Mouse (Mus musculus) urinary bladder, postnatal 36 days (tissue): Measurements from ENCODE around the gene Crtc3.

Source experiments
- DNase-seq, 2 experiments: peaks; one replicate each; pipeline ENCODE4 v3.0.0; 2022; ENCODE audit warnings: low spot score in 2 of 2, mixed read lengths in 1 of 2

Crtc3 gene

DNA sequence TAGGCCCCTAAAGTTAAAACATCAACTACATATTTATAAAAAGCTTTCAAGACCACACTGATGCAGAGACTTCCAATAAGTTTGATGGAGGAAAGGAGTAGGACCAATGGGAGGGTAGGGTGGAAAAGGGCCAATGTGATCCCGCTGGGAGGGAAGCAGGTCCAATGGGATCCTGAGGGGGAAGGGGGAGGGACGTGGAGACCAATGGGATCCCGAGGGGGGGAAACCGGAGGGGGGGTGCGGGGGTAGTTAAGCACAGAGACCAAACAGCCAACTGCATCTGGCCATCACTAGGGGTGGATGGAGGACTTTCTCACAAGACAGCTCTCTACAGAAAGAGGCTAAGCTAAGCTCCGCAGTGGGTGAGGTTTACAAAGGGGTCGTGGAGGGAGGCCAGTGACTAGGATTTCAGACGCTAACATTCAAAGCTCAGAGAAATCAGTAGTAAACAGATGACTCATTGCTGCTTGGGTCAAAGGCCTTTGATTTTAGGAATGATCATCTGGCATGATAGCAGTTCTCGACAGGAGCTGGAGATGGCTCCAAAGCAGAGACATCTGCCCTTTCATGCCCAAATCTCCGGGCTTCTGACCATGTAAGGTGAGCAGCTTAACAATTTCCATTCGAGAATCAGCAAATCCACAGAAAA, 83.6 kb downstream of the Crtc3 start:
- DNase-seq: no peak

DNA sequence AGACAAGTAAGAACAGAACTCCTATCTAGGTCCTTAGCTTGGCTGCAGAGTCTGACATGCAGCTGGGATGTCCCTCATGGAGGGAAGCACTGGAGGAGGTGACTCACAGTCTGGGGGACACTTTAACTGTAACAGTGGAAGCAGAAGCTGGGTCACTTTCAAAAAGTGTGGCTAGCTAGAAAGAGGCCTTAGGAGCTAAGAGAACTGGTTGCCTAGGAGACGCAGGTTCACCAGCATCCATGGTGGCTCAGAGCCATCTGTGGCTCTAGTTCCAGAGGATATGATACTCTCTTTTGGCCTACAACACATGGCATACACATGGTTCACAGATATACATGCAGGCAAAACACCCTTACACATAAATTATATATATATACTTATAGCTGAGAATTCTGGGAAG, 86.1 kb downstream of the Crtc3 start:
- DNase-seq: no peak

DNA sequence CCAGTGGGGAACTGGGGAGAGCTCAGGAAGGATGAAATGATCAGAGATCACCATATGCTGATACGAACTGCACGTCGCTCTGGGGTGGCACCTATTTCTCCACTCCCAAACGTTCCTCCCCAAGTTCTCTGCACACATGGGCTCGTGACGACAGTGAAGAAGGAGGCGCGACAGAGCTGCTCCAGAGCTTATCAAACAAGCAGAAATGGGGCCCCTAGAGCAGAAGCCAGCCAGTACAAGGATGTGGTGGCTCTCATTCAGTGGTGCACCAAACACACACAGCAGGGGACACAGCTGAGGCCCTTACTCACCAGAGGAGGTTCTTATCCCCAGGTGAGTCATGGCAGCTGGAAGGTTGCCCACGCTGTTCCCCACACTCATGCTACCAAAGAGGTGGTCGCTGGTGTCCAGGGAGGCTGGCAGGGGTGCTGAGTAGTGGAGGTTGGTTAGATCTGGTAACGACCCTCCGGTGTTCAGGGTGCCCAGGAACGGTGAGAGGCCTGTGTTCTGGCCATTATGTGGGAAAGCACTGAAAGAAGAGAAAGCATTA, 90.2 kb downstream of the Crtc3 start:
- no peak for DNase-seq

DNA sequence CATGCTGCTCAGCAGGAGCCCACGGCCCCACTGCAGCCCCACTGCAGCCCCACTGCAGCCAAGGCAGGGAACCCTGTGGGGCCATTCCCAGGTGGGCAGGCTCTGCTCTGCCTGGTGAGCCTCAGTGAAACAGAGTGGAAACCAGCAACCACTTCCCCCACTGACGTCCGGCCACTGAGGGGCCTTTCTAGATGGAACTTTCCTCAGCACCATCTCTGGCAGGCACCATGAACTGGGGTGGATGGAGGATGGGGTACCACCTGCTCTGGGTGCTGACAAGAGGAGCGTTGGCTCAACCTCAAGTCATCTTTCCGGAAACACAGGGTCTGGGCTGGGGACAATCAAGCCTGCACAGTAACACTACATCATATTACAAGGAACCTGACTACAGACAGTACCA, 90.8 kb downstream of the Crtc3 start:
- no peak for DNase-seq

DNA sequence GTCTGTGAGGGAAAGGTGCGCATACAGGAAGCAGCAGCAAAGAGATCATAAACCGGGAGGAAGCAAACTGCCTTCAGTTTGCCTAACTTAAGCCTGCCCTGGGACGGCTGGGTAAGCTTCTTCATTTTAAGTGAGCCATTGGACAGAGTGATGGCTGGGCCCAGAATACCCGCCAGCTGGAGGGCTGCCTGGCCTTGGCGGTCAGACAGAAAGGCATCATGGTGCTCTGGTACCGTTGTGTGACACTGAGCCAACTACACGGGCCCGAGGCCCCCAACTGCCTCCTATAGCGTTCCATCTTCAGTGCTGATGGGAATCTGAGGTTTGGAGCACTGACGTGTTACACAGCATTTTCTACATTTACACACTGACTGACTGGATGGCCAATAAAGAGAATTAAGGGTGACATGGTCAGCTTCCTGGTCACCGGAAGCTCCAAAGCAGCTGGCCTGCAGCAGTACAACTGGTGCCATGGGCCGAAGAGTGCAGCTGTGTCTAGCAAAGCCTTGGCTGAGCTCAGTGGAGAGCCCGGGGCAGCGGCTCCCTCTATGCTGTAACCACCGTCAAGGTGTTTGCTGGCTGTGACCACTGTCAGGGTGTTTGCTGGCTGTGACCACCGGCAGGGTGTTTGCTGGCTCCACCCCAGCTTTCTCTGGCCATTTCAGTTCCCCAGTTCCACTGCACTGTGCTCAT, 99.5 kb downstream of the Crtc3 start:
- no peak for DNase-seq

DNA sequence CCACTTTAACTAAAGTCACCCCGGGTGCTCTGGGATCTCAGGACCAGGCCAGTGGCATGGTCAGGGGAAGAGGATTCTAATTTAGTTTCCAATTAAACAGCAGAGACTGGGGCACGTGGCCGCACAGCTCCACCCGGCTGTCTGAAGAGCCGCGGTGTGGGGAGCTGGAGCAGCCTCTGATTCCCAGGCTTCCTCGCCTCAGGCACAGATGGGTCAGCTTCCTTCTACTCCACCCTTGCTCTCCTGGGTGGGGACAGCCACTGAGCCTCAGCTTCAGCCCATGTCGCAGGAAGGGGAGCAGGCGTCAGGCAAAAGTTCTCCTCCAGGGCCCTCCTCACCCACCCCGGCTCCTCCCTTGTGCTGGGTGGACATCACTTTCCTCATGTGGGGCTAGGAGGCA, 101.0 kb downstream of the Crtc3 start:
- no peak for DNase-seq

DNA sequence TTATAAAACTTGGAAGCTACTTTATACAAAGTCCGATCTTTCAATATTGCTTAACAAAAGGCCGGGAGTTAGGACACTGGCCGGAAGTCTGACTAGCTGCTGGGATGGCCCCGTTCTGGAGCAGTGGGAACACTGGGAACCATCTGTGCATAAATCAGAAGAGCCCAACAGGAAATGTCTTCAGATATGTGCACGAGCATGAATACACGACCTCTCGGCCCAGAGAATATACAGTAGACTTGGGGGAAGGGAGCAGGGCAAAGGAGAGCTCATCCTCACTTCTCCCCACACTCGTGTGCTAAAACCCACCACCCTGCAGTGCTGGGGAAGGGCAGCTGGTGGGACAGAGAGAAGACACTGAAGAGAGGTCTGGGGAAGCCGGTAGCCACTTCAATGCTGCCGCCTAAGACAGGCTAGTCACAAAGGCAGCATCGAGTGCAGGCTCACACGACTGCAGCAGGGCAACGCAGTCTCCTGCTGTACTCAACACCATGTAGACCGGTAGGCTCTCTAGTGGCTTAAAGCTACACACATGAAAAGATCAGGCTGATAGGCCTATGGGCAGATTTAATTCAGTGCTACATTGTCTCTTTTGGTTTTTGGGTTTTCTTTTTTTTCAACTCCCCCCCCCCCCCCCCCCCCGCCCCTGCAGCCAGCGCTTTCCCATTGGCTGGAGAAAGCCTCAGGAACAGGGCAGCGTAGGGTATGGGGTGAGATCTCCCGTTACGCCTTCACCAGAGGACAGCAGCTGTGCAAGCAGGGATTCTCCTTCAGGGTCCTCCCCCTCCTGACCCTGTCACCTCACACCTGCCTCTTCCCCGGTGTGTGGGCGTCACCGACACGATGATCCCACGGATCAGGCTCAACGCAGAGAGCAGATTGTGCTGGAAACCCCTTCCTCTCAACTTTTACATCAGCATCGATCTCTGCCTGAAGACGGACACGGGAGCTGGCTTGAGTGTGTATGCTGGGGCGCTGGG, 101.7 kb downstream of the Crtc3 start:
- no peak for DNase-seq

DNA sequence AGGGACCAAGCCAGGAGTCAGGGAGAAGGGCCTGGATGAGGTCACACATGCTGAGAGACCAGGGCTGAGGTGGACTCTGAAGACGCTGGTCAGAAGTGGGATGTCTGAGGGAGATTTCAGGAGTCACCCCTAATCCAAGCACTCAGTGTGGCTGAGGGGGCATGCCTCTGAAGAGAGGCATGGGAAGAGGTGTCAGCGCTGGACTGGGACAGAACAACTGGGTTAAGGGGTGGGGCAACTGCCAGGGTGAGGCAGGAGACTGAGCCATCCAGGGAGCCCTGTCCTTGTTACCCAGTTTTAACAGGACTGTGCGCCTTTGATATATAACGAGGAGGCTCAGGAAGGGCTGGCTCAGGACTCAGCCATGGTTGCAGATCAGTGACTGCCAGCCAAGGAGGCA, 102.5 kb downstream of the Crtc3 start:
- no peak for DNase-seq

GRCm38 (mm10) chr7:80585380-80585779, 103.3 kb downstream of the Crtc3 start:
- DNase-seq: no peak

DNA sequence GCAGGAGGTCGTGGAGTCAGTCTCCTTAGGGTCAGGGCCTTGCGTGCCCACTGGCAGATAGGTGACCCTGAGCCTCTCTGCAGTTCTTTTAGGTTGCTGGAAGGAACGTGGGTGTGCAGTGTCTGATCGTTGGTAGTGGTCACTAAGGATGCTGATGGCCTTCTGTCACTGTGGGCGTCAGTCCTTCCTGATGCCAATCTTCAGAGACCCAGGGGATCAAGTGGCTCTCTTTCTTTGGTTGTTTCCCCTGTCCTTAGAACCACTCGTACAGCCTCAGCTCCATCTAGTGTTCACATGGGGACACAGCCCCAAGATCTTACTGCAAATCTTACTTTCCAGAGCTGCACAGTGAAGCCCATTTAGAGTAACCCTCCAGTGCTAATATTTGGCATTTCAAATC, 104.7 kb downstream of the Crtc3 start:
- peak; percentile 39 for DNase-seq

- peak; percentile 20 to 42 for DNase-seq
Observed at GRCm38 (mm10) chr7:80582821-80583451, 105.7 kb downstream of the Crtc3 start.

GRCm38 (mm10) chr7:80580368-80580767, 108.3 kb downstream of the Crtc3 start:
- DNase-seq: no peak

DNA sequence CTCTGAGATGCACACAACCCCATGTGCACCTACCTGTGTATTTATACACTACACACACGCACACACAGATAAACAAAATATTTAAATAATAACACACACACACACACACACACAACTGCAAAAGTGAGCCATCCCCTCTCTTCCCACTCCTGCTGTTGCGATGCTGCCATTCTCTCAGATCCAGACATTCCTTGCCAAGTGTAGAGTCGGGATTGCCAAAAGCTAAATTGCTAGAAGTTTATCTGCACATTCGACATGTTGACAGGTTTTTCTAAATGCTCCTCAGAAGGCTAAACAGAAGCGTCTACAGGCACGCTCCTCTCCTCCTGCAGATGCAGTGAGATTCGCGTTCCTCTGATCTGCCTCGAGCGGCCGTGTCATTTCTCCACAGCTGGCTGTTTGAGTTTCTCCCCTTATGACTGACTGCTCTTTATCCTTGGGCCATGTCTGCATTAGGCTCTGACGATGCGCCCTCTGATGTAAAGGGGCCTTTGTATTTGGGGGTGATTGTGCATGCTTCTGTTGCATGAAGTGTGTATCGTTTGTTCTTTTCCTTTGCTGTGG, 111.2 kb downstream of the Crtc3 start:
- no peak for DNase-seq

DNA sequence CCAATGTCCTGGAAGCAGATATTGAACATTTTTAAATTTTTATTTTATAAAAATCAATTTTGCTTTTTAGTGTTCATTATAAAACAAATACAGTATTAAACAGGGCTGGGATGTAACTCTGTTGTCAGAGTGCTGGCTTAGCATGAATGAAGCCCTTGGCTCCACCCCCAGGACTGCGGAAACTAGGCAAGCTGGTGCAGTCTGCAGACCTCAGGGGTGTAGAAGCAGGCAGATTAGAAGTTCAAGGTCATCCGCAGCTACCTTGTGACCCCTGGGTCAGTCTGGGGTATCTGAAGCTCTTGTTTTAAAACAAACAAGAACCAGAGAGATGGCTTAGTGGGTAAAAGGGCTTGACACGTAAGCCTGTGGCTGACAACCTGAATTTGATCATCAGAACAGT, 112.1 kb downstream of the Crtc3 start:
- DNase-seq: no peak

GRCm38 (mm10) chr7:80575750-80576149, 112.9 kb downstream of the Crtc3 start:
- no peak for DNase-seq

DNA sequence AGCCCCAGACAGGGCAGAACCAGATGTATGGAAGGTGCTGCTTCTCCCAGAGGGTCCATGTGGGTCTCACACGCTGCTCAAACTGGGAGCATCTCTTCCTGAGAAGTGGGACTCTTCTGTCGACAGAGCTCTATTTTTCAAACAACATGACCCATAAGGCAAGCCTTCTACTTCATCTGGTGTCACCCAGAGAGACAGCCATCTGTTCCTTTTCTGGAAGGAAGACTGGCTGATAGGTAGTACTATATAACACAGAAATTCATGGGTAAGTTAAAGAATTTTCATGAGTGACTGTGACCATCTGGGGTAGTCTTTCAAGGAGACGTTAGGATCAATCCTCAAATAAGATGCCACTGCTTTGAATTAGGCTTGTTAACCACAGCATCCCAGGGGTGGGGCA, 115.6 kb downstream of the Crtc3 start:
- no peak for DNase-seq

DNA sequence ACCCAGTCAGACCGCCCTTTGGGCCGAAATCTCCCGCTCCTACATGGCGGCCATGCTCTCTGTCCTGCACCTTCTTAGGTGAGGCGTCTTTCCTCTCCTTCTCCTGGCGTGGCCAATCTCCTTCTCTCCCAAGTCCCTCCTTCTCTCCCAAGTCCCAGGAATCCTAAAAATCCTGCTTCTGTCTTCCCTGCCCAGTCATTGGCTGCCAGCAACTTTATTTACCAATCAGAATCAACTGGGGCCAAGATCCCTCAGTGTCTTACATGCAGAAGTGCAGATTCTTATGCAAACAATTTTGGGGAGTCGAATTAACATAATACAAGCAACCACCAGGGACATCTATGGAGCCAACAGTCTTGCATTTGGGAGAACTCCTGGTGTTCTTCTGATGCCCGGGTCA, 120.7 kb downstream of the Crtc3 start:
- DNase-seq: no peak

DNA sequence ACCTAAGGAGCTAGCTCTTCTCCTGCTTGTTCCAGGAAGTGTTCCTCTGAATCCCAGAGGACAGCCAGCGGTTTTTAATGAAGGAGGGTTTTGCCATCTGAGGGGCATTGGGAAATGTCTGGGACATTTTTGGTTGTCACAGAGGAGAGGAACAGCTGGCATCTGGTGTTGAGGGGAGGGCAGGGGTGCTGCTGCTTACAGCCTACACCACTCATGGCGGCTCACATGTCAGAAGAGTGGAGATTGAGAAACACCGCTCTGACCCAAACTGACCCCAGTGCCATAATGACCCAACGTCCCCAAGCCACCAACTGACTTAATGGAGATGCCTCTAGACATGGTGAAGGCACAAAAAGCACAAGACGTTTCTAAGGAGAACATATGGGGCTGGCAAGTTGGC, 126.7 kb downstream of the Crtc3 start:
- DNase-seq: no peak

- DNase-seq: no peak
Observed at GRCm38 (mm10) chr7:80561271-80561670, 127.4 kb downstream of the Crtc3 start.

GRCm38 (mm10) chr7:80558572-80558971, 130.1 kb downstream of the Crtc3 start:
- no peak for DNase-seq

GRCm38 (mm10) chr7:80558101-80558500, 130.6 kb downstream of the Crtc3 start:
- DNase-seq: no peak
